Mouse (Mus musculus) liver (tissue): ENCODE measurements around the gene Sema6c.

Experiments used
- DNase-seq: peaks from one replicate; pipeline ENCODE4 v3.0.0-alpha.2; 2020; ENCODE audit warnings: mixed read lengths

Gene Sema6c

GRCm38 (mm10) chr3:95147924-95148323 is 12.3 kb upstream of the Sema6c start:
- no peak for DNase-seq

- peak; percentile 68 for DNase-seq
Measured at GRCm38 (mm10) chr3:95153874-95154273, 6.4 kb upstream of the Sema6c start.

GRCm38 (mm10) chr3:95159511-95159986 is 708 bp upstream of the Sema6c start:
- no peak for DNase-seq

GRCm38 (mm10) chr3:95161041-95161551 is 839 bp downstream of the Sema6c start:
- DNase-seq: peak; percentile 16

- DNase-seq: no peak
Measured at GRCm38 (mm10) chr3:95161618-95162344, 1.5 kb downstream of the Sema6c start.

GRCm38 (mm10) chr3:95162345-95162628 is 2.0 kb downstream of the Sema6c start:
- no peak for DNase-seq

- no peak for DNase-seq
Measured at GRCm38 (mm10) chr3:95163419-95164255, 3.4 kb downstream of the Sema6c start.

- no peak for DNase-seq
Measured at GRCm38 (mm10) chr3:95164256-95164550, 3.9 kb downstream of the Sema6c start.

GRCm38 (mm10) chr3:95164840-95165239 is 4.6 kb downstream of the Sema6c start:
- DNase-seq: no peak

- no peak for DNase-seq
Measured at GRCm38 (mm10) chr3:95169996-95170395, 9.7 kb downstream of the Sema6c start.

- no peak for DNase-seq
Measured at GRCm38 (mm10) chr3:95171105-95171504, 10.8 kb downstream of the Sema6c start.

- peak; percentile 9 for DNase-seq
Measured at GRCm38 (mm10) chr3:95172526-95173255, 12.4 kb downstream of the Sema6c start.

GRCm38 (mm10) chr3:95173256-95173949 is 13.1 kb downstream of the Sema6c start:
- peak; percentile 7 for DNase-seq

GRCm38 (mm10) chr3:95174011-95174592 is 13.8 kb downstream of the Sema6c start:
- peak; percentile 84 for DNase-seq

GRCm38 (mm10) chr3:95176500-95176899 is 16.2 kb downstream of the Sema6c start:
- DNase-seq: no peak

GRCm38 (mm10) chr3:95177583-95177982 is 17.3 kb downstream of the Sema6c start:
- no peak for DNase-seq

- DNase-seq: no peak
Measured at GRCm38 (mm10) chr3:95178948-95179347, 18.7 kb downstream of the Sema6c start.

GRCm38 (mm10) chr3:95179890-95180289 is 19.6 kb downstream of the Sema6c start:
- no peak for DNase-seq

- no peak for DNase-seq
Measured at GRCm38 (mm10) chr3:95181841-95182240, 21.6 kb downstream of the Sema6c start.

- DNase-seq: no peak
Measured at GRCm38 (mm10) chr3:95184796-95185577, 24.7 kb downstream of the Sema6c start.

- no peak for DNase-seq
Measured at GRCm38 (mm10) chr3:95186100-95186499, 25.8 kb downstream of the Sema6c start.

- no peak for DNase-seq
Measured at GRCm38 (mm10) chr3:95186888-95187287, 26.6 kb downstream of the Sema6c start.
